Mouse (Mus musculus): ENCODE results near the gene Gclm. TPM values are rescaled to one million over a fixed set of nuclear protein-coding genes. Genes with fewer than 3 reads are reported as not detected.
A peak's percentile ranks its signal among the peaks of the same experiment; 100 is the strongest.

Gclm gene
- polyA plus RNA-seq, 1 experiment from 2014 or later = 48.4 TPM

GRCm38 (mm10) chr3:122300983-122301919 is 55.9 kb downstream of the Gclm start:
- Histone ChIP-seq H3K9me3 (no peaks in the 10 kb centered on the region), H3K4me2 (no peak overlapping the region), H3K4me1 (replicated peaks) (peaks cover 33% of the 10 kb centered on the region; the same call in 1 of the 2 replicates), H3K36me3 (no peaks in the 10 kb centered on the region), H3K4me3 (no peak overlapping the region), H3K27ac (replicated peaks) (peak overlapping the region; percentile 43; the same call in 1 of the 2 replicates), H3K27me3 (no peaks in the 10 kb centered on the region), H3K9ac (0 out of 2 replicates have a peak overlapping the region, but pooled peaks have one; percentile 1)
- 0 out of 2 replicates have a peak, but pooled peaks have one; percentile 12 for ATAC-seq (ENCODE audit: low read depth)
- 66% methylated on average over 9 of the region's 9 CpGs for WGBS

- 88% methylated on average over 4 of the region's 4 CpGs for WGBS
- no peak for ATAC-seq (ENCODE audit: low read depth)
- no peaks in the 10 kb centered on the region for H3K36me3 ChIP-seq
These were observed 59.2 kb downstream of the Gclm start for GRCm38 (mm10) chr3:122304560-122304959.

GRCm38 (mm10) chr3:122307894-122308671 is 62.7 kb downstream of the Gclm start:
- Histone ChIP-seq H3K4me3 (no peak overlapping the region), H3K36me3 (no peaks in the 10 kb centered on the region), H3K9me3 (no peaks in the 10 kb centered on the region), H3K4me1 (replicated peaks) (no peaks in the 10 kb centered on the region), H3K27ac (replicated peaks) (no peak overlapping the region), H3K9ac (no peak overlapping the region), H3K4me2 (no peak overlapping the region), H3K27me3 (no peaks in the 10 kb centered on the region)
- ATAC-seq (ENCODE audit: low read depth) = no peak
- 72% methylated on average over 4 of the region's 4 CpGs for WGBS

More at GRCm38 (mm10) chr3:122304560-122304959, 59.2 kb downstream of the Gclm start:
- H3K27ac ChIP-seq (replicated peaks) = no peak overlapping the region
- no peaks in the 10 kb centered on the region for H3K27me3 ChIP-seq
- H3K4me2 ChIP-seq = no peak overlapping the region
- H3K9me3 ChIP-seq = no peaks in the 10 kb centered on the region
- H3K4me1 ChIP-seq (replicated peaks) = peaks cover 13% of the 10 kb centered on the region; the same call in 1 of the 2 replicates
- H3K9ac ChIP-seq = no peak overlapping the region
- no peak overlapping the region for H3K4me3 ChIP-seq

GRCm38 (mm10) chr3:122308981-122309380 is 63.6 kb downstream of the Gclm start:
- Histone ChIP-seq H3K27me3 (no peaks in the 10 kb centered on the region), H3K4me1 (replicated peaks) (0 out of 2 replicates have a peak, but pooled peaks cover 3% of the 10 kb centered on the region), H3K36me3 (no peaks in the 10 kb centered on the region), H3K4me3 (no peak overlapping the region), H3K27ac (replicated peaks) (no peak overlapping the region), H3K9me3 (no peaks in the 10 kb centered on the region), H3K9ac (no peak overlapping the region), H3K4me2 (no peak overlapping the region)
- ATAC-seq (ENCODE audit: low read depth) = no peak
- WGBS = 48% methylated on average over 6 of the region's 6 CpGs

- Histone ChIP-seq H3K27ac (replicated peaks) (no peak overlapping the region), H3K27me3 (no peaks in the 10 kb centered on the region), H3K4me2 (no peak overlapping the region), H3K4me3 (no peak overlapping the region), H3K9me3 (no peaks in the 10 kb centered on the region), H3K4me1 (replicated peaks) (peaks cover 12% of the 10 kb centered on the region), H3K9ac (no peak overlapping the region), H3K36me3 (no peaks in the 10 kb centered on the region)
- WGBS = 23% methylated on average over 2 of the region's 2 CpGs
- peak; percentile 57; the same call in 1 of the 2 replicates for ATAC-seq (ENCODE audit: low read depth)
These were observed 66.7 kb downstream of the Gclm start for GRCm38 (mm10) chr3:122312078-122312477.

GRCm38 (mm10) chr3:122312936-122313629 is 67.7 kb downstream of the Gclm start:
- 88% methylated on average over 10 of the region's 10 CpGs for WGBS
- no peaks in the 10 kb centered on the region for H3K27me3 ChIP-seq

GRCm38 (mm10) chr3:122313936-122314335 is 68.6 kb downstream of the Gclm start:
- no peak overlapping the region for H3K27ac ChIP-seq (replicated peaks)
- peaks cover 15% of the 10 kb centered on the region for H3K4me1 ChIP-seq (replicated peaks)
- H3K27me3 ChIP-seq = no peaks in the 10 kb centered on the region

More at GRCm38 (mm10) chr3:122312936-122313629, 67.7 kb downstream of the Gclm start:
- H3K4me1 ChIP-seq (replicated peaks) = peaks cover 15% of the 10 kb centered on the region
- H3K27ac ChIP-seq (replicated peaks) = no peak overlapping the region
- no peak overlapping the region for H3K4me3 ChIP-seq
- ATAC-seq (ENCODE audit: low read depth) = no peak
- H3K9ac ChIP-seq = no peak overlapping the region
- no peak overlapping the region for H3K4me2 ChIP-seq
- no peaks in the 10 kb centered on the region for H3K36me3 ChIP-seq
- H3K9me3 ChIP-seq = no peaks in the 10 kb centered on the region

GRCm38 (mm10) chr3:122316621-122317020 is 71.3 kb downstream of the Gclm start:
- Histone ChIP-seq H3K4me2 (peak overlapping the region; percentile 36), H3K4me3 (no peak overlapping the region), H3K9ac (no peak overlapping the region), H3K36me3 (no peaks in the 10 kb centered on the region), H3K9me3 (no peaks in the 10 kb centered on the region), H3K27me3 (no peaks in the 10 kb centered on the region), H3K27ac (replicated peaks) (no peak overlapping the region), H3K4me1 (replicated peaks) (peaks cover 15% of the 10 kb centered on the region)
- no peak for ATAC-seq (ENCODE audit: low read depth)
- WGBS = 15% methylated on average over 11 of the region's 11 CpGs

More at GRCm38 (mm10) chr3:122313936-122314335, 68.6 kb downstream of the Gclm start:
- ATAC-seq (ENCODE audit: low read depth) = no peak
- Histone ChIP-seq H3K9me3 (no peaks in the 10 kb centered on the region), H3K9ac (no peak overlapping the region), H3K4me3 (no peak overlapping the region), H3K4me2 (no peak overlapping the region), H3K36me3 (no peaks in the 10 kb centered on the region)
- 58% methylated on average over 7 of the region's 7 CpGs for WGBS

GRCm38 (mm10) chr3:122317339-122317738 is 72.0 kb downstream of the Gclm start:
- Histone ChIP-seq H3K9ac (no peak overlapping the region), H3K27ac (replicated peaks) (no peak overlapping the region), H3K4me2 (no peak overlapping the region), H3K36me3 (no peaks in the 10 kb centered on the region), H3K4me3 (no peak overlapping the region), H3K27me3 (no peaks in the 10 kb centered on the region), H3K9me3 (no peaks in the 10 kb centered on the region), H3K4me1 (replicated peaks) (peaks cover 15% of the 10 kb centered on the region)
- no peak for ATAC-seq (ENCODE audit: low read depth)
- WGBS = 89% methylated on average over 6 of the region's 6 CpGs

Data from neural tube, embryonic 13.5 days (tissue).